Mouse (Mus musculus) Patski (cell line): ENCODE data around the gene Ankdd1a. TPM values are rescaled to one million over a fixed set of nuclear protein-coding genes. Genes with fewer than 3 reads are reported as not detected.

ENCODE experiments used
- ATAC-seq: fragments of 100-300 bp; one replicate; pipeline ENCODE4 v1.8.0; 2021
- CTCF ChIA-PET: fragments of 350-600 bp; sonication (Branson Sonifier 250); formaldehyde crosslinking; loops from one replicate; lab custom pipeline; 2022; ENCODE audit warnings: inconsistent platforms; lab: Charles Lee
- POLR2A ChIA-PET: fragments of 350-600 bp; sonication (Branson Sonifier 250); formaldehyde crosslinking; loops from one replicate; lab custom pipeline; 2022; ENCODE audit warnings: antibody characterized with exemption, inconsistent platforms; lab: Charles Lee
- DNase-seq: peaks from one replicate; pipeline ENCODE4 v3.0.0-alpha.2; 2011; ENCODE audit warnings: low read depth, low spot score
- H3K27me3 ChIP-seq: fragments of 371-371 bp; one replicate; pipeline ENCODE4 v1.5.1; 2021
- CTCF ChIP-seq: fragments of 100-300 bp; IDR thresholded peaks from one replicate; pipeline ENCODE4 v1.5.1; 2021
- in situ Hi-C: fragments of 300-500 bp; cut with MboI; formaldehyde crosslinking; loops from 3 replicates; pipeline ENCODE4 v1.11.1; 2018; ENCODE audit warnings: low pct_unique_long_range_greater_than_20kb, mixed read lengths
- polyA plus RNA-seq: library from polyadenylated mRNA; unstranded; gene quantifications from one replicate; pipeline ENCODE4 v1.2.3, GENCODE M21; 2021

Gene Ankdd1a
- polyA plus RNA-seq, 1 experiment from 2014 or later: not detected

DNA sequence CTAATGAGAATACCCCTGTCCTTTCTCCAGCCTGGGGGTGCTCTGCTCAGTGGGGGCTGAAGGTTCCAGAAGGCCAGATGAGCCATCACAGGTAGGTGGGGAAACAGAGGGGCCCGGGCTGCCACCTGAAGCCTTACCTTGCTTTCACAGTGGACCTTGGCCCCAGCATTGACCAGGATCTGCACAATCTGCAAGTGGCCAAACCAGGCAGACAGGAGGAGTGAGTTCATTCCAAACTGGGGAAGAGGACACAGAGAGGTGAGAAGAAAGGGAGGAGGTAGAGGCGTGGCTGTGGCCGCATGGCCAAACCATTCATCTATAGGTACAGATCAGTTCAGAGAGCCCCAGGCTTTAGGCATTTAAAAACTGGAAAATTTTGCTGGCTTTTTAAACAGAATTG is 7.5 kb downstream of the Ankdd1a start:
- ChIA-PET POLR2A (no interaction called here), CTCF (no interaction called here)
- no peak for TF ChIP-seq CTCF
- H3K27me3 ChIP-seq: no peaks in the 10 kb centered on the region
- in situ Hi-C loops: loop anchor here (10.0 kb wide), 1 partner anchor 152 kb away; the partner anchor contains the start of gene Oaz2
- no peak for DNase-seq
- ATAC-seq: no peak

DNA sequence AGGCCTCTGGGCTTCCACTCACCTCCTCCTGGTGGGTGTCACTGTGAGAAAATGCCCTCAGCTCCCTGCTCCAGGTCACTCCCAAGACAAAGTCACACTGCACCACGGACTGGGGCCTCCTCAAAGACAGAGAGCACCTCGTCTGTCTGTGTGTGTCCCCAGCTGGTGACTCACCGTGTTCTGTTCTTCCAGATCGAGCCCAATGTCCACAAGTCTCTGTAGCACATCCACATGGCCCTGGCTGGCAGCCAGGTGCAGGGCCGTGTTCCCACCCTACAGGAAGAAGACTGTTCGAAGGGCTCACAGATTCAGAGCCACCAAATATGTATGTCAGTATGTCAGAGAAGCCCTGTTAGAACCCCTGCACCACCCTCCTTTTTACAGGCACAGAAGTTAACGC is 11.5 kb downstream of the Ankdd1a start:
- ChIA-PET POLR2A (no interaction called here), CTCF (no interaction called here)

DNA sequence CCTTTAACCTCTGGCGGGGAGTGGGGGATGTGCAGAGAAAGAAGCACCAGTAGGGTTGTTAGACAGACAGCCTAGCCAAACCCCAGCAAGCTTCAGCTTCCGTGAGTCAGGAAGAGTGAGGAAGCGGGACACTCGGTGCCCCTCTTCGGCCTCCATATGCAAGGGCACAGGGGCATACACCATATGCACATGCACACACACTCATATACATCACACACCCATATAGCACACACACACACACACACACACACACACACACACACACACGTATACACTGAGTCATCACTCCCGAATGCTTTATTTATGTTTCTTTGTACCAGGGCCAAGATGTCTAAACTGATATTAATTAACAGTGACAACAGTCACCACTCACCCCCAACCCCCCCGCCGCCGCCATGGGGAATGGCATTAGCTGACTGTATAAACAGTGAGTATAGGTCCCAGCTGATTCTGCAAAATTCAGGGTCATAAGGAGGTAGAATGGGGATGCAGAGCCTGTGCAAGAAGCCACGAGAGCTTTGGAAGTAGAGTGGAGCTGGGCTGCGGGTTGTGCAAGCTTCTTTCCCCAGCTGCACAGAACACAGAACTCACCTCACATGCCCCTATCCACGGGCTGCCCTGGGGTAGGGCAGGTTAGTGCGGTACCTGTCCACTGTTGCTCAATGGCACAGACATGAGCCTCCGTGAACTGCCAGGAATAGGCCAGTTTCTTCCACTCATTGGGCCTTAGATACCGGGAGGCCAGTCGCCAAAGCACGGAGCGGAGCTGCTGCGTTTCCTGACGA is 17.1 kb downstream of the Ankdd1a start:
- ChIA-PET POLR2A (no interaction called here), CTCF (no interaction called here)
- ATAC-seq (no peak), DNase-seq (no peak)
- peaks cover 4% of the 10 kb centered on the region for H3K27me3 ChIP-seq
- TF ChIP-seq CTCF: no peak
- in situ Hi-C loops: no loop called here

More for the DNA sequence above, 11.5 kb downstream of the Ankdd1a start:
- peaks cover 4% of the 10 kb centered on the region for H3K27me3 ChIP-seq
- ATAC-seq (no peak), DNase-seq (no peak)
- no peak for TF ChIP-seq CTCF
- in situ Hi-C loops: no loop called here

DNA sequence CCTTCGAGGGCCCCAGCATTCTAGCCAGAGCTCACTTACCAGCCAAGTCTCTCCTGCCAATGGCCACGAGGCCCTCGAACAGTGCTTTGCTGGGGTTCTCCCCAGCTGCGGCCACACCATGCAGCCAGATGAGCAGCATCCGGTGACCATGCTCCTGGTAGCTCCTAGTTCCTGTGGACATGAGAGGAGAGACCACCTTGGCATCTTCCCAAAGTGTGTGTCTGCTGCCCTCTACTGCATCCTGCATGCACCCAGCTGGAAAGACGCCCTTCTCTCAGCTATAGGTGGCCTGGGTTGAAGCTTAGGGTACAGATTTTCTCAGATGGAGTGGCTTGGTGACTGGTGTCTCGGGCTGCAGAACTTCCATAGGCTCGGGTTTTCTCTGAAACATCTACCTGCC is 17.8 kb downstream of the Ankdd1a start:
- no peak for DNase-seq
- ATAC-seq: no peak

DNA sequence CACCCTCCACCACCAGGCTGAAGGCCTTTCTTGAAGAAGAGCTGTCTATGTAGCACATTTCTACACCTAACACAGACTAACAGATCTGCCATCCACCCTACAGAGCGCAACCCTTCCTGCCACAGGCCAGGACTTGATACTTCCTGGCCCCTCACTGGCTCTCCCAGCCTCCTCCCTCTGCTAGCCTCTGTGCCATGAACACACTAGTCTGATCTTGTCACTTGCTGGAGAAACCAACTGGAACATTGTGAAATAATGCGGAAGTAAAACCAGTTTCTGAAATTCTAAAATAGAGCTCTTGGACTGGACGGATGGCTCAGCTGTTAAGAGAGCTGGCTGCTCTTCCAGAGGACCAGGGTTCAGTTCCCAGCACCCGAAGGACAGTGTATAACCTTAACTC is 27.1 kb downstream of the Ankdd1a start:
- POLR2A ChIA-PET: no interaction called here
- in situ Hi-C loops: no loop called here
- no peak for TF ChIP-seq CTCF
- CTCF ChIA-PET: interaction anchor here (1.2 kb wide), 1 partner anchor 50 kb away, joined by 3 read pairs; no protein-coding TSS in a partner anchor
- no peak for ATAC-seq
- H3K27me3 ChIP-seq: no peaks in the 10 kb centered on the region
- DNase-seq: no peak

More for the DNA sequence above, 17.8 kb downstream of the Ankdd1a start:
- H3K27me3 ChIP-seq: peaks cover 4% of the 10 kb centered on the region
- CTCF ChIA-PET: interaction anchor here (0.7 to 1.1 kb wide), 2 partner anchors 22 to 46 kb away, joined by 3 to 4 read pairs; no protein-coding TSS in a partner anchor
- no peak for TF ChIP-seq CTCF
- in situ Hi-C loops: no loop called here
- POLR2A ChIA-PET: no interaction called here

DNA sequence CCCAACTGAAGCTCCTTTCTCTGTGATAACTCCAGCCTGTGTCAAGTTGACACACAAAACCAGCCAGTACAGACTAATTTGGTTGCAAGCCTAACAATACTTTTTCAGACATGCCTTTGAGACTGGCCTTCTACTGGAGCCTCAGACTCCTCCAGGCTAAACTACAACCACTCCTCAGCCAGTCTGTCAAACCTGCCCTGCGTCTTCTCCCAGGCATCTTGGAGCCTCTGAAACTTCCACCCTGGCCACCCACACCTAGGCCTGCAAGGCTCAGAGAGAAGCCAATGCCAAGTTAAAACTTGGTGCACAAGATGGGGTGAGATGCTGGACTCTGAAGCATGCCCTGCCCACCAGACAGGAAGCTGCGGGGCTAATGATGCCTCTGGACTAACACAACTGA is 27.6 kb downstream of the Ankdd1a start:
- ATAC-seq: no peak

DNA sequence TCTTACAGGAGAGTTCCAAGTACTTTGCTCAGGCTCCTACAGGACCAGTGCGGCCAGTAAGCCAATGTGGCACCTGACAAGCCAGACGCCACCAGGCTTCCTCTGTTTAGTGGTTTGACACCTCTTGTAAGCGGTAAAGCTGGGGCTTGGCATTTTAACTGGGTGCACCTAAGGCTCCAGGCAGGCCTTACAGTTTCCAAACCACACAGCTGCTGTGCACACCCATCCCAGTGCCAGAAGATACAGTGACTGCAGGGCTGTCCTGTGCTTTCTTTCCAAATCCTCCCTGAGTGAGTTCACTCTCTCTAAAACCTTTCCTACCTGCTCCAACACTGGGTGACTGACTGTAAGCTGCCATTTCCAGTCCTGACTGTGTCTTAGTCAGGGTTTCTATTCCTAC is 28.5 kb downstream of the Ankdd1a start:
- CTCF ChIA-PET: no interaction called here

More for the DNA sequence above, 27.6 kb downstream of the Ankdd1a start:
- no peaks in the 10 kb centered on the region for H3K27me3 ChIP-seq
- in situ Hi-C loops: no loop called here
- POLR2A ChIA-PET: no interaction called here
- DNase-seq: no peak
- CTCF ChIA-PET: interaction anchor here (1.2 kb wide), 1 partner anchor 49 kb away, joined by 3 read pairs; no protein-coding TSS in a partner anchor
- no peak for TF ChIP-seq CTCF

DNA sequence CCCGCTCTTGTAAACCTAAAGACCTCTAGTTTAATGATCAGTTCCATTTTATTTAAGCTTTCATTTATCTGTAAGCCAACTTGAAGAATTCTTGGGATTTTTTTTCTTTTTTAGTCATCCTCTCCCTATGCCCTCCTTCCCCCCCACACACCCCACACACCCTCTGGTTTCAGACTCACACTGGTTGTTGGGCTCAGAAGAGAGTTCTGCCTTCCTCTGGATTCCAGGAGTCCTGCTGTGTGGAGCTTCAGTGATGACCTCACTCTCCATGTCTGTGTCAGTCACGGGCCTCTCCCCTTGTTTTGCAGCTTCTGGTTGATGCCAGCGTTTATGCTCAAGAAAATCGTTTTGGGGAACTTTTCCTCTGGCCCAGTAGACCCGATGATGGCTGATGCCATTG is 39.9 kb downstream of the Ankdd1a start:
- ATAC-seq: no peak
- no peak for TF ChIP-seq CTCF
- in situ Hi-C loops: no loop called here

More for the DNA sequence above, 28.5 kb downstream of the Ankdd1a start:
- TF ChIP-seq CTCF: no peak
- no peak for DNase-seq
- H3K27me3 ChIP-seq: no peaks in the 10 kb centered on the region
- in situ Hi-C loops: no loop called here
- POLR2A ChIA-PET: no interaction called here
- no peak for ATAC-seq

DNA sequence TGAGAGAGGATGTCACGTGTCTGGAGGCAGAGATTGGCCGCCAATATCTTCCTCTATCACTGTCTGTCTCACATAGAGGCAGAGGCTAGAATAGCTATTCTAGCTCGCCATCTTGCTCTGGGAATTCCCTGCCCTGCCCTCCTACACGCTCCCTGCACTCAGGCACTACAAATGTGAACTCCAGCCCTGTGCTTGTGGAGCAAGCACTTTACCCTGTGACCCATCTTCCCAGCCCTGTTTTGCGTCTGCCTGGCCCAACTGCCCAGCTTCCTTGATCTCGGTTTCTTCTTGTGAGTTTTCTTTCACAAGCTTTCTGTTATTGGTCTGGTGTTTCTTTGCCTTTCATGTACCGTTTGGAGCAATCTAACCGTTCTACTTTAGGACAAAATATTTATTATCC is 40.8 kb downstream of the Ankdd1a start:
- POLR2A ChIA-PET: no interaction called here
- TF ChIP-seq CTCF: no peak
- no peaks in the 10 kb centered on the region for H3K27me3 ChIP-seq
- in situ Hi-C loops: no loop called here
- no peak for DNase-seq
- CTCF ChIA-PET: no interaction called here
- ATAC-seq: no peak

More for the DNA sequence above, 39.9 kb downstream of the Ankdd1a start:
- POLR2A ChIA-PET: interaction anchor here (0.7 kb wide), 1 partner anchor 9 kb away, joined by 3 read pairs; no protein-coding TSS in a partner anchor
- H3K27me3 ChIP-seq: no peaks in the 10 kb centered on the region
- CTCF ChIA-PET: interaction anchor here (1.0 to 1.1 kb wide), 3 partner anchors 18 to 98 kb away, joined by 3 to 4 read pairs (median 3); no protein-coding TSS in a partner anchor
- no peak for DNase-seq

DNA sequence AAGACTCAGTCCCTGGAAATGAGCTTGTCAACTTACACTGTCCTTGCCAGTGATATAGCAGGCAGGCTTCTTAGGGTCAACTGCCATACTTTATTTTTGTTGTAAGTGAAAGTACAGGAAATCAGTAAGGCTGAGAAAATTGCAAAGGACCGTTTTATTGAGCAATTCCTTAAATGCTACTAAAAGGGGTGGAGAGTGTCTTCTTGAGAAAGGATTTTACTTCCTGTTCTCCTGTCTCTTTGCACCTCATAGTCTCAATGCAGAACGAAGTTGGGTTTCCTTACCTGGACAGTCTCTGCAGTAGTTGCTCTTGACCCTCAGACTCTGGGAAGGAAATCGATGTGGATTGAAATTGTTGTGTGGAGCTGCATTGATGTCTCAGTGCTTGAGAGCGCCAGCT is 47.2 kb downstream of the Ankdd1a start:
- POLR2A ChIA-PET: no interaction called here
- no peak for TF ChIP-seq CTCF
- no peaks in the 10 kb centered on the region for H3K27me3 ChIP-seq
- in situ Hi-C loops: no loop called here
- CTCF ChIA-PET: interaction anchor here (1.1 kb wide), 1 partner anchor 13 kb away, joined by 3 read pairs; no protein-coding TSS in a partner anchor
- ATAC-seq (no peak), DNase-seq (no peak)

DNA sequence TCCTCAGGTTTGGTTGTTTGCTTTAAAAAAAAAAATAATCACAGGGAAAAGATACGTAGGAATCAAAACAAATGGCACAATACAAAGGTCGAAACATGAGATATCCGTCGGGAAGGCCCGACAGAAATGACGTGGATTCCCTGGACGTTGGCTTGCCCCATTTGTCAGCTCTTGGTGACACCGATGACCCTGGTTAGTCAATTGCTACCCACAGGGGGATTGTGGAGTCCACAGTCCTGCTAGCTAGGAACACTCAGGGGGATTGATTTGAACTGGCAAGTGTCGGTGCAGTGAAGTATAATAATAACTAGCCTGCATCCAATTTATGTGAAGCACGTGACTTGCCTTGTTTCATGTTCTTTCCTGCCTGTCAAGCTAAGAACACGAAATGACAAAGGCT is 52.3 kb downstream of the Ankdd1a start:
- in situ Hi-C loops: no loop called here
- TF ChIP-seq CTCF: no peak
- no peak for ATAC-seq
- no peaks in the 10 kb centered on the region for H3K27me3 ChIP-seq
- DNase-seq: no peak
- ChIA-PET CTCF (no interaction called here), POLR2A (no interaction called here)
